ENCODE assay signal across 23 mouse cellular contexts in genomic region chr2:145462253-145462652, GRCm38 (mm10).
DNase-seq lines count a peak whose midpoint lies in the region; ATAC-seq and TF ChIP-seq lines count a peak whose summit lies in the region.
"Had no signal": no experiment of that assay in that cellular context is flagged by ENCODE, and none has a peak within 500 bp of the region (broad histone marks: within the 10 kb centered on the region; RNA-seq: fewer than 3 reads in every experiment).

No protein-coding gene starts in this region.

- H3K4me1 ChIP-seq in forebrain, postnatal 0 days (ENCODE audit: insufficient read depth): 0 out of 2 replicates have a peak, but pooled peaks cover 3% of the 10 kb centered on the region
- no peaks in the 10 kb centered on the region for H3K4me1 ChIP-seq in forebrain, embryonic 12.5 days
- H3K4me1 ChIP-seq in kidney, embryonic 16.5 days (ENCODE audit: insufficient read depth, low read length): no peaks in the 10 kb centered on the region
- H3K4me1 ChIP-seq: embryonic facial prominence, embryonic 10.5 days; embryonic facial prominence, embryonic 12.5 days had no signal

- ATAC-seq in forebrain, postnatal 0 days: peak; percentile 75
- ATAC-seq in forebrain, embryonic 12.5 days (ENCODE audit: low FRiP score): no peak
- ATAC-seq in kidney, embryonic 16.5 days (ENCODE audit: low FRiP score, low TSS enrichment): no peak
- ATAC-seq: activated CD4-positive, CD25-positive, alpha-beta regulatory T cell, adult 4 months; CD4-positive, CD25-positive, alpha-beta regulatory T cell, adult 4 months; forebrain, embryonic 14.5 days; forebrain, embryonic 16.5 days; Patski had no signal

- no peak overlapping the region for H3K4me3 ChIP-seq in forebrain, postnatal 0 days (ENCODE audit: low read depth, low read length)
- no peak overlapping the region for H3K4me3 ChIP-seq in forebrain, embryonic 12.5 days (replicated peaks)
- H3K4me3 ChIP-seq in layer of hippocampus, adult 2 months: no peak overlapping the region
- H3K4me3 ChIP-seq in kidney, embryonic 16.5 days (ENCODE audit: low read length): no peak overlapping the region
- H3K4me3 ChIP-seq: embryonic facial prominence, embryonic 10.5 days; embryonic facial prominence, embryonic 12.5 days had no signal

- DNase-seq in forebrain, postnatal 0 days: peak; percentile 48
- peak in 1 of 2 experiments; percentile 14 for DNase-seq in layer of hippocampus, adult 2 months (ENCODE audit: low spot score in 2 of 2)
- no peak for DNase-seq in layer of hippocampus, adult 11-12 months (ENCODE audit: low spot score)
- peak; percentile 22 for DNase-seq in brain, embryonic 18.5 days (ENCODE audit: low read depth, low spot score)
- DNase-seq: adrenal gland, adult 8-10 months; adrenal gland, postnatal 14 days; adrenal gland, postnatal 36 days; B cell, adult 2 months; cerebellum, adult 11-12 months; cerebellum, adult 2 months; cerebellum, adult 9-10 months; cerebellum, postnatal 10 days; cerebellum, postnatal 25 days had no signal

- no peak for TF ChIP-seq CTCF in forebrain, postnatal 0 days (IDR thresholded peaks at IDR 0.05; ENCODE audit: low read depth)
- TF ChIP-seq CTCF in layer of hippocampus, adult 2 months (conservative IDR thresholded peaks at IDR 0.05): no peak

- H3K9ac ChIP-seq in forebrain, postnatal 0 days: no peak overlapping the region
- H3K9ac ChIP-seq in forebrain, embryonic 12.5 days: no peak overlapping the region
- H3K9ac ChIP-seq in kidney, embryonic 16.5 days (replicated peaks; ENCODE audit: low read length): no peak overlapping the region
- H3K9ac ChIP-seq: embryonic facial prominence, embryonic 12.5 days had no signal

- H3K27me3 ChIP-seq in forebrain, postnatal 0 days (ENCODE audit: insufficient read depth, low read length): no peaks in the 10 kb centered on the region
- no peaks in the 10 kb centered on the region for H3K27me3 ChIP-seq in forebrain, embryonic 12.5 days
- H3K27me3 ChIP-seq in kidney, embryonic 16.5 days (ENCODE audit: insufficient read depth, low read length): no peaks in the 10 kb centered on the region
- H3K27me3 ChIP-seq: embryonic facial prominence, embryonic 12.5 days; Patski had no signal

- WGBS in forebrain, postnatal 0 days: 78% methylated on average over 2 of the region's 2 CpGs
- WGBS in forebrain, embryonic 12.5 days: 87% methylated on average over 2 of the region's 2 CpGs
- 86% methylated on average over 2 of the region's 2 CpGs for WGBS in kidney, embryonic 16.5 days

- no peak overlapping the region for H3K27ac ChIP-seq in forebrain, postnatal 0 days (ENCODE audit: low read depth, low read length)
- H3K27ac ChIP-seq in forebrain, embryonic 12.5 days: no peak overlapping the region
- peak overlapping the region; percentile 76 for H3K27ac ChIP-seq in layer of hippocampus, adult 2 months
- H3K27ac ChIP-seq in kidney, embryonic 16.5 days (ENCODE audit: low read length): no peak overlapping the region
- H3K27ac ChIP-seq: embryonic facial prominence, embryonic 10.5 days; embryonic facial prominence, embryonic 12.5 days had no signal

- H3K9me3 ChIP-seq in forebrain, postnatal 0 days (ENCODE audit: low read length): no peaks in the 10 kb centered on the region
- no peaks in the 10 kb centered on the region for H3K9me3 ChIP-seq in forebrain, embryonic 12.5 days
- no peaks in the 10 kb centered on the region for H3K9me3 ChIP-seq in kidney, embryonic 16.5 days (ENCODE audit: low read length)
- H3K9me3 ChIP-seq: embryonic facial prominence, embryonic 10.5 days; embryonic facial prominence, embryonic 12.5 days had no signal

- H3K36me3 ChIP-seq in forebrain, postnatal 0 days (ENCODE audit: insufficient read depth): no peaks in the 10 kb centered on the region
- no peaks in the 10 kb centered on the region for H3K36me3 ChIP-seq in forebrain, embryonic 12.5 days (replicated peaks)
- no peaks in the 10 kb centered on the region for H3K36me3 ChIP-seq in kidney, embryonic 16.5 days (ENCODE audit: insufficient read depth, low read length)
- H3K36me3 ChIP-seq: embryonic facial prominence, embryonic 10.5 days; embryonic facial prominence, embryonic 12.5 days; G1E had no signal

- H3K4me2 ChIP-seq in forebrain, postnatal 0 days (ENCODE audit: low read depth): no peak overlapping the region
- H3K4me2 ChIP-seq in forebrain, embryonic 12.5 days: no peak overlapping the region
- H3K4me2 ChIP-seq in kidney, embryonic 16.5 days (replicated peaks; ENCODE audit: low read depth, low read length): no peak overlapping the region
- H3K4me2 ChIP-seq: embryonic facial prominence, embryonic 12.5 days had no signal
